Mouse (Mus musculus): ENCODE measurements around the gene Top2a.

- TF ChIP-seq CTCF (IDR thresholded peaks at IDR 0.05; ENCODE audit: borderline replicate concordance, control insufficient read depth, extremely low read depth, insufficient read depth, low read length, poor library complexity) (peak; percentile 97), POLR2A (IDR thresholded peaks at IDR 0.05; ENCODE audit: control insufficient read depth, extremely low read depth, insufficient read depth, low read length, poor library complexity) (no peak)
Observed at GRCm38 (mm10) chr11:98972215-98972614, 51.8 kb downstream of the Top2a start.
